Mouse (Mus musculus): ENCODE data around the gene Catsperd. TPM values are rescaled to one million over a fixed set of nuclear protein-coding genes. Genes with fewer than 3 reads are reported as not detected.

Catsperd gene
- total RNA-seq, 2 experiments from 2014 or later: not detected

GRCm38 (mm10) chr17:56709708-56710107 lies 81.8 kb downstream of the Catsperd start:
- no peak for DNase-seq (ENCODE audit: low spot score in 2 of 2)

Other genes starting within 250 kb of the Catsperd start
- 100 to 1,000 TPM; 115 TPM for gene Ptprs, start 151.7 kb upstream of the Catsperd start, total RNA-seq (2021)
- not detected for gene Znrf4, start 115.7 kb upstream of the Catsperd start, total RNA-seq (2021)
- gene Gm20219, start 73.8 kb upstream of the Catsperd start, total RNA-seq (2021): 1 to 10 TPM in 1 of 2 experiments, under 1 TPM in 1; 0.83 to 1.4 TPM
- 10 to 100 TPM; 56.4 to 78.9 TPM for gene Safb2, start 43.6 kb upstream of the Catsperd start, total RNA-seq (2021)
- 100 to 1,000 TPM in 1 of 2 experiments, 10 to 100 TPM in 1; 96.9 to 117 TPM for gene Safb, start 43.3 kb upstream of the Catsperd start, total RNA-seq (2021)
- 100 to 1,000 TPM; 232 to 255 TPM for gene 2410015M20Rik, start 18.4 kb upstream of the Catsperd start, total RNA-seq (2021)
- 1,000 to 10,000 TPM; 1,009 to 1,061 TPM for gene Rpl36, start 14.7 kb upstream of the Catsperd start, total RNA-seq (2021)
- gene Lonp1, start 1.3 kb upstream of the Catsperd start, total RNA-seq (2021): 10 to 100 TPM; 58.1 to 59.2 TPM
- gene Ranbp3, start 45.2 kb downstream of the Catsperd start, total RNA-seq (2021): 10 to 100 TPM; 58.6 to 59.4 TPM
- gene Ndufa11, start 89.6 kb downstream of the Catsperd start, total RNA-seq (2021): 100 to 1,000 TPM; 358 to 365 TPM
- gene Vmac, start 89.9 kb downstream of the Catsperd start, total RNA-seq (2021): 1 to 10 TPM; 7.5 to 8.0 TPM
- 1 to 10 TPM; 1.0 to 1.9 TPM for gene Nrtn, start 129.4 kb downstream of the Catsperd start, total RNA-seq (2021)
- gene Dus3l, start 136.6 kb downstream of the Catsperd start, total RNA-seq (2021): 10 to 100 TPM; 21.6 to 21.7 TPM
- gene Prr22, start 142.1 kb downstream of the Catsperd start, total RNA-seq (2021): under 1 TPM; 0.47 to 0.49 TPM
- gene Rfx2, start 202.9 kb downstream of the Catsperd start, total RNA-seq (2021): 10 to 100 TPM in 1 of 2 experiments, 1 to 10 TPM in 1; 8.2 to 10.6 TPM
- gene Acsbg2, start 246.3 kb downstream of the Catsperd start, total RNA-seq (2021): not detected
- not detected for gene 1700061G19Rik, start 247.3 kb downstream of the Catsperd start, total RNA-seq (2021)

All from gastrocnemius, postnatal 4 days (tissue).